Mouse (Mus musculus): ENCODE data around the gene Erc2. TPM values are rescaled to one million over a fixed set of nuclear protein-coding genes. Genes with fewer than 3 reads are reported as not detected.

Erc2 gene
- polyA plus RNA-seq, 1 experiment from 2014 or later = 83.8 TPM

GRCm38 (mm10) chr14:27731086-27731485, 108.9 kb downstream of the Erc2 start:
- Histone ChIP-seq H3K4me2 (replicated peaks) (no peak overlapping the region), H3K4me3 (replicated peaks; ENCODE audit: low read length) (no peak overlapping the region), H3K4me1 (replicated peaks; ENCODE audit: control insufficient read depth, insufficient read depth, low read length) (no peaks in the 10 kb centered on the region; the same call in 1 of the 2 replicates), H3K27ac (no peak overlapping the region), H3K27me3 (ENCODE audit: control insufficient read depth, insufficient read depth, low read length) (no peaks in the 10 kb centered on the region), H3K9me3 (ENCODE audit: control insufficient read depth, low read length) (no peaks in the 10 kb centered on the region), H3K9ac (no peak overlapping the region), H3K36me3 (replicated peaks; ENCODE audit: control insufficient read depth, insufficient read depth) (no peaks in the 10 kb centered on the region)
- WGBS = 36% methylated on average over 4 of the region's 4 CpGs
- ATAC-seq (ENCODE audit: low FRiP score) (no peak), DNase-seq (ENCODE audit: low spot score) (no peak)

DNA sequence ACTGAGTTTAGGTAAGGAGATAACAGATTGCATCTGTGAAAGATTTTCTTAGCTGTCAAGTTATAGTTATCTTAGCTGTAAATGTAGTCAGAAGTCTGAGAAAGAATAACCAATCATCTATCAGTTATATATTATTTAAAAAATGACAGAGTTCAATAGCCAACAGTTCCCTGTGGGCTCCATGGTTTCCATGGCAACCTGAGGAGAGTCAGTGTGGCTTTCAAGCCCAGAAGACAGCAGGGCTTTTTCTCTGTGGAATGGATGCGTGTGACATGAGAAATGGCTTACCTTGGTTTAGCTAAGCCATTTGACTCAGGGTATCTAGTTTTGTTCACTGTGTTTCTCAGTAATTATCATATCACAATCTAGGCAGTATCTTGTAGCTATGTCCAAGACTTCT, 117.2 kb downstream of the Erc2 start:
- WGBS = 11% methylated on average over 1 of the region's 1 CpGs
- DNase-seq (ENCODE audit: low spot score) (no peak), ATAC-seq (ENCODE audit: low FRiP score) (no peak)
- H3K4me2 ChIP-seq (replicated peaks) = no peak overlapping the region
- H3K4me1 ChIP-seq (replicated peaks; ENCODE audit: control insufficient read depth, insufficient read depth, low read length) = peaks cover 18% of the 10 kb centered on the region
- no peaks in the 10 kb centered on the region for H3K27me3 ChIP-seq (ENCODE audit: control insufficient read depth, insufficient read depth, low read length)
- no peaks in the 10 kb centered on the region for H3K9me3 ChIP-seq (ENCODE audit: control insufficient read depth, low read length)
- no peak overlapping the region for H3K4me3 ChIP-seq (replicated peaks; ENCODE audit: low read length)
- H3K27ac ChIP-seq = no peak overlapping the region
- H3K36me3 ChIP-seq (replicated peaks; ENCODE audit: control insufficient read depth, insufficient read depth) = no peaks in the 10 kb centered on the region
- H3K9ac ChIP-seq = no peak overlapping the region

DNA sequence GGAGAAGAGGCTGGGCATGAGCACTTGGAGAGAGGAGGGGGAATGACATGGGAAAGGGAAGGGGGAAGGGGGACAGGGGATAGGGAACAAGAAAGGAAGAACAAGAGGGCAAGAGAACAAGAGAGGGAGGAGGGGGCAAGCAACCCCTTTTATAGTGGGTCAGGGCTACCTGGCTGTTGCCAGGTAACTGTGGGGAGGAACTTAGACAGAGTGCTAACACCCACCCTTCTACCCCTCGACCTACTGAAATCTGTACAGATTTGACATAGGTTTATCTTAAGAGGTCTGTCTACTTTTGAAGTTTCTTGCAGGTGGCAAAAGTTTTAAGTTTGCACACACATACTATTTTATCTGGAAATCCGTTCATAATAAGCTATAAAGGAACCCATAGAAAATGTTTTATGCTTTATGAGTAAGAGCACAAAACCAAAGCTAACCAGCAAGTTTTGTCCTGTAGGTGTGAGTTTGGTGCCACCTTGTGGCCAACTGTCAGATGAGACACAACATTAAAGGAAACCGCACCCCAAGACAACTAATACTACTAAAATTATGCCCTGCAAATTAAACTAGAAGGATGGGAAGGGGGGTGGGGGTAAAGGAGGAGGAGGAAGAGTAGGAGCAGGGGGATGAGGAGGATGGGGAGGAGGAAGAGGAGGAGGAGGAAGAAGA, 119.2 kb downstream of the Erc2 start:
- 28% methylated on average over 3 of the region's 3 CpGs for WGBS
- ATAC-seq (ENCODE audit: low FRiP score) (no peak), DNase-seq (ENCODE audit: low spot score) (peak; percentile 93)
- Histone ChIP-seq H3K9ac (no peak overlapping the region), H3K27me3 (ENCODE audit: control insufficient read depth, insufficient read depth, low read length) (no peaks in the 10 kb centered on the region), H3K27ac (no peak overlapping the region), H3K4me2 (replicated peaks) (no peak overlapping the region), H3K4me1 (replicated peaks; ENCODE audit: control insufficient read depth, insufficient read depth, low read length) (peaks cover 18% of the 10 kb centered on the region), H3K4me3 (replicated peaks; ENCODE audit: low read length) (no peak overlapping the region), H3K36me3 (replicated peaks; ENCODE audit: control insufficient read depth, insufficient read depth) (no peaks in the 10 kb centered on the region), H3K9me3 (ENCODE audit: control insufficient read depth, low read length) (no peaks in the 10 kb centered on the region)

DNA sequence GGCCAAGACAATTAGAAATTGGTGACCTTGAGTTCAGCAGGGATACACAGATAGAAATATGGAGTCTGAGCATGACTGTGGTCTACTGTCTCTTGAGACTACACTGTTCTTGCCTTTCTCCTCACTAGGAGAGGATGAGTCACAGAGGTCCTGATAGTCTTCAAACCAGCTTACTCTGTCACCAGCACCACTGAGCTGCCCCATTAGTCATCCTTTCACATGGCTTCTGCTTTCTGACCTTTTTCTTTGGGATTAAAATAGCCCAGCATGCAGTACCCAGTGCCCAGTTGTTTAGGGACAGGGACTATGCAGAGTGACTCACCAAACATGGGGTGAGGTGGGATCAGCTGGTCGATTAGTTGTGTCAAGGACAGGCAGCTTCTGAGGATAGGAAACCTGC, 132.1 kb downstream of the Erc2 start:
- Histone ChIP-seq H3K27me3 (ENCODE audit: control insufficient read depth, insufficient read depth, low read length) (no peaks in the 10 kb centered on the region), H3K9ac (no peak overlapping the region), H3K4me2 (replicated peaks) (no peak overlapping the region), H3K4me3 (replicated peaks; ENCODE audit: low read length) (no peak overlapping the region), H3K27ac (no peak overlapping the region), H3K9me3 (ENCODE audit: control insufficient read depth, low read length) (no peaks in the 10 kb centered on the region), H3K36me3 (replicated peaks; ENCODE audit: control insufficient read depth, insufficient read depth) (no peaks in the 10 kb centered on the region), H3K4me1 (replicated peaks; ENCODE audit: control insufficient read depth, insufficient read depth, low read length) (no peaks in the 10 kb centered on the region)
- no peak for ATAC-seq (ENCODE audit: low FRiP score)
- no peak for DNase-seq (ENCODE audit: low spot score)
- 82% methylated on average over 1 of the region's 1 CpGs for WGBS

DNA sequence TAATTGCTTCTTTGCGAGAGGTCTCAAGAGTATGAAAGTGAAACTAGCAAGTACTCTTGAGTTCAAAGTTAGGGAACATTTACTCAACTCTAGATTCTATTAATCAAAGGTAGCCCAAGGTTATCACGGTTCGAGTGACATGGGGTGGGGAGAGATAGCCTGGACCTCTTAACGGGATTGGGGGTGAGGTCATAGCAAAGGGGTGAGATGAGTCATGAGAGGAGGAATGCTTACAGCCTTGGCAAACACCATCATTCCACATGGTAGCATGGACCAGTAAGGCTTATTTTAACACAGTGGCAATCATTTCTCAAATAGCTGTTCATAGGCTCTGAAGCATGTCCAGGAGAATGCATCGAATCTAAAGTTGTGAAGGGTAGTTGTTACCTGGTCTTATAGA, 134.7 kb downstream of the Erc2 start:
- Histone ChIP-seq H3K36me3 (replicated peaks; ENCODE audit: control insufficient read depth, insufficient read depth) (no peaks in the 10 kb centered on the region), H3K27ac (no peak overlapping the region), H3K27me3 (ENCODE audit: control insufficient read depth, insufficient read depth, low read length) (no peaks in the 10 kb centered on the region), H3K4me2 (replicated peaks) (no peak overlapping the region), H3K4me1 (replicated peaks; ENCODE audit: control insufficient read depth, insufficient read depth, low read length) (no peaks in the 10 kb centered on the region), H3K9ac (no peak overlapping the region), H3K9me3 (ENCODE audit: control insufficient read depth, low read length) (no peaks in the 10 kb centered on the region), H3K4me3 (replicated peaks; ENCODE audit: low read length) (no peak overlapping the region)
- ATAC-seq (ENCODE audit: low FRiP score) = no peak
- no peak for DNase-seq (ENCODE audit: low spot score)
- WGBS = 95% methylated on average over 5 of the region's 5 CpGs

GRCm38 (mm10) chr14:27758230-27758629, 136.0 kb downstream of the Erc2 start:
- no peak for DNase-seq (ENCODE audit: low spot score)
- no peaks in the 10 kb centered on the region for H3K4me1 ChIP-seq (replicated peaks; ENCODE audit: control insufficient read depth, insufficient read depth, low read length)
- no peak overlapping the region for H3K4me2 ChIP-seq (replicated peaks)
- H3K27ac ChIP-seq = no peak overlapping the region
- H3K9ac ChIP-seq = no peak overlapping the region
- H3K27me3 ChIP-seq (ENCODE audit: control insufficient read depth, insufficient read depth, low read length) = no peaks in the 10 kb centered on the region
- H3K4me3 ChIP-seq (replicated peaks; ENCODE audit: low read length) = no peak overlapping the region
- no peak for ATAC-seq (ENCODE audit: low FRiP score)
- H3K9me3 ChIP-seq (ENCODE audit: control insufficient read depth, low read length) = no peaks in the 10 kb centered on the region
- WGBS = 86% methylated on average over 1 of the region's 1 CpGs
- H3K36me3 ChIP-seq (replicated peaks; ENCODE audit: control insufficient read depth, insufficient read depth) = no peaks in the 10 kb centered on the region

DNA sequence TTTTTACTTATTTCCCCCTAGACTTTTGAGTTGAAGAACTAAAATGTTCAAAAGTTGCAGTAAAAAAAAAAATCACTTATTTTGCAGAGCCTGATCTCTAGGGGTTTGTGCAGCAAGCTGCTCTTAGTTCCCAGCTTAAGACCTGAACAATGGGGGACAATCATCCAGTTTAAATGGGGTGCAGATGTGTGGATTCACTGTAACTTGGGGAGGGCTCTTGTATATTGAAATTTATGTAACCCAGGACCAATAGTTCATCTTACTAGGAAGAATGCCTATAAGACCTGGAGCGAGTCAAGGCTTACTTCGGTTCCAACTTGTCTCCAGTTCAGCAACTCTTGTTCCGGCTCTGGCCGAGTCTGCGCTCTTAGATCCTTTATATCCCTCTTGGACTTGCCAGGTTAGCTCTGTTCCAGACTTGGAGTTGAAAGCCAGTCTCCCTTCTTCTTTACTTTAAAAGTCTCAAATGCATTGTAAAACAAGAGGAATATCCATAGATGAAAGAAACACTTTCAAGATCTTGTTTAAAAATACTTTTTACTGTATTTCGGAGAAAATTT, 136.9 kb downstream of the Erc2 start:
- no peak overlapping the region for H3K4me2 ChIP-seq (replicated peaks)
- H3K4me1 ChIP-seq (replicated peaks; ENCODE audit: control insufficient read depth, insufficient read depth, low read length) = no peaks in the 10 kb centered on the region
- 92% methylated on average over 6 of the region's 6 CpGs for WGBS
- no peak overlapping the region for H3K27ac ChIP-seq
- no peaks in the 10 kb centered on the region for H3K9me3 ChIP-seq (ENCODE audit: control insufficient read depth, low read length)
- DNase-seq (ENCODE audit: low spot score) = no peak
- ATAC-seq (ENCODE audit: low FRiP score) = no peak
- H3K27me3 ChIP-seq (ENCODE audit: control insufficient read depth, insufficient read depth, low read length) = no peaks in the 10 kb centered on the region
- no peaks in the 10 kb centered on the region for H3K36me3 ChIP-seq (replicated peaks; ENCODE audit: control insufficient read depth, insufficient read depth)
- no peak overlapping the region for H3K9ac ChIP-seq
- H3K4me3 ChIP-seq (replicated peaks; ENCODE audit: low read length) = no peak overlapping the region

- Histone ChIP-seq H3K9ac (no peak overlapping the region), H3K4me3 (replicated peaks; ENCODE audit: low read length) (no peak overlapping the region), H3K4me2 (replicated peaks) (no peak overlapping the region), H3K27me3 (ENCODE audit: control insufficient read depth, insufficient read depth, low read length) (no peaks in the 10 kb centered on the region), H3K36me3 (replicated peaks; ENCODE audit: control insufficient read depth, insufficient read depth) (no peaks in the 10 kb centered on the region), H3K4me1 (replicated peaks; ENCODE audit: control insufficient read depth, insufficient read depth, low read length) (no peaks in the 10 kb centered on the region), H3K9me3 (ENCODE audit: control insufficient read depth, low read length) (no peaks in the 10 kb centered on the region), H3K27ac (no peak overlapping the region)
- WGBS = 88% methylated on average over 9 of the region's 9 CpGs
- DNase-seq (ENCODE audit: low spot score) (no peak), ATAC-seq (ENCODE audit: low FRiP score) (no peak)
Measured at GRCm38 (mm10) chr14:27759982-27760381, 137.8 kb downstream of the Erc2 start.

DNA sequence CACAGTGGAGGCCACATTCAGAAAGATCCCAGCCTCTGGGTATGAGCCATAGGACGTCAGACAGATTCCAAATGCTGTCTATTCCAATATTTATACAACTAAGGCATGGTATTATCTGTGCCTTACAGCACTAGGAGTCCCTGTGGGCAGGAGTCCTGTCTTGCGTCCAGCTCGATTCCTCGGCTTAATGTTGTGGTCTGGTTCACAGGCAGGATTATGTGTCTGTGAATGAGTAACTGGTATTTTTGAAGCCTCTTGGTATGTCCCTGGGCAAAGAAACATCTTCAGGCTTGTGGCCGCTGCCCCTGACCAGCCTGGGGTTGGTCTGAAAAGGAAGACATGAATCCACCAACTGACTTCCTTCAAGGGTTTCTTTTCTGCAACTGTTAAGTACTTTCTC, 153.1 kb downstream of the Erc2 start:
- ATAC-seq (ENCODE audit: low FRiP score) (no peak), DNase-seq (ENCODE audit: low spot score) (no peak)
- 76% methylated on average over 5 of the region's 5 CpGs for WGBS

DNA sequence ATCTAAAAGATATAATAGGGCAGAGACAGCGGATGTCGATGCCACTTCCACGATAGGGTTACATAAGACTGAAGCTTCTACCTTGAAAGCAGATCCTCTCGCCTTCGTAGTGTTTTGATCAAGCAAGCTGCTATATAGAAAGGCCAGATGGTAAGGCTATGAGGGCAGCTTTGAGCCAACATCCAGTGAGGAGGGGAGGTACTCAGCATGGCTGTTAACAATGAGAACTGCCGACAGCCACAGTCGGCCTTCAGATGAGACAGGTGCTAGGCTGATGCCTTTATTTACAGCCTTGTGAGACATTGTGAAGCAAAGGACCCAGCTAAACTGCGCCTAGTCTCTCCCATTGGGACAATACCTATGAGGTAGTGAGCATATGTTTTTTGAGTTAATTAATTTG, 156.3 kb downstream of the Erc2 start:
- Histone ChIP-seq H3K9me3 (ENCODE audit: control insufficient read depth, low read length) (no peaks in the 10 kb centered on the region), H3K4me2 (replicated peaks) (no peak overlapping the region), H3K27me3 (ENCODE audit: control insufficient read depth, insufficient read depth, low read length) (no peaks in the 10 kb centered on the region), H3K9ac (no peak overlapping the region), H3K27ac (no peak overlapping the region), H3K4me1 (replicated peaks; ENCODE audit: control insufficient read depth, insufficient read depth, low read length) (no peaks in the 10 kb centered on the region), H3K36me3 (replicated peaks; ENCODE audit: control insufficient read depth, insufficient read depth) (no peaks in the 10 kb centered on the region; the same call in 1 of the 2 replicates), H3K4me3 (replicated peaks; ENCODE audit: low read length) (no peak overlapping the region)
- WGBS = 62% methylated on average over 8 of the region's 8 CpGs
- no peak for DNase-seq (ENCODE audit: low spot score)
- no peak for ATAC-seq (ENCODE audit: low FRiP score)

More for the DNA sequence above, 153.1 kb downstream of the Erc2 start:
- Histone ChIP-seq H3K9ac (no peak overlapping the region), H3K9me3 (ENCODE audit: control insufficient read depth, low read length) (no peaks in the 10 kb centered on the region), H3K4me3 (replicated peaks; ENCODE audit: low read length) (no peak overlapping the region), H3K36me3 (replicated peaks; ENCODE audit: control insufficient read depth, insufficient read depth) (no peaks in the 10 kb centered on the region; the same call in 1 of the 2 replicates), H3K27me3 (ENCODE audit: control insufficient read depth, insufficient read depth, low read length) (no peaks in the 10 kb centered on the region), H3K4me2 (replicated peaks) (no peak overlapping the region), H3K4me1 (replicated peaks; ENCODE audit: control insufficient read depth, insufficient read depth, low read length) (no peaks in the 10 kb centered on the region), H3K27ac (no peak overlapping the region)
